Mouse (Mus musculus) kidney, postnatal 10 days (tissue): ENCODE results near the gene H2-Q7.
"Not testable (repeated sequence)": the region's sequence is repeated elsewhere in the genome, so short reads cannot be mapped to it uniquely, and the experiment has no call there.

Experiments
- DNase-seq: peaks from one replicate; pipeline ENCODE4 v3.0.0; 2021; ENCODE audit warnings: mixed read lengths

The H2-Q7 gene

DNA sequence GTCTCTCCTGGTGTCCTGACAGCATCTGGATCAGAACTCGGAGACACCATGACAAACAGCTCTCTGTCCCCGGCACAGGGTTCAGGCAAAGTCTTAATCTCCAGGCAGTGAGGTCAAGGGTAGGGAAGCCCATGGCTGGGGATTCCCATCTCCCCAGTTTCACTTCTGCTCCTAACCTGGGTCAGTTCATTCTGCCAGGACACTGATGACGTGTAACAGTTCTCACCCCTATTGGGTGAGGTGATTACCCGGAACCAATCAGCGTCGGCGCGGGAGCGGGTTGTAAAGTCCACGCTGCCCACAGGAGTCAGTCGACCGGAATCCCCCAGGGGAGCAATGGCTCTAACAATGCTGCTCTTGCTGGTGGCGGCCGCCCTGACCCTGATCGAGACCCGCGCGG is at the start of gene H2-Q7:
H2-Q7 (plus strand) TSS at position 271 of the 400 bp plus-strand sequence.
- DNase-seq: peak; percentile 90

- peak; percentile 45 for DNase-seq
These were observed 49.2 kb upstream of the H2-Q7 start for GRCm38 (mm10) chr17:35389796-35390195.

GRCm38 (mm10) chr17:35392671-35393070 is 46.3 kb upstream of the H2-Q7 start:
- DNase-seq: not testable (repeated sequence)

GRCm38 (mm10) chr17:35393864-35394800 is 44.8 kb upstream of the H2-Q7 start:
- DNase-seq: peak; percentile 26

GRCm38 (mm10) chr17:35396956-35397355 is 42.0 kb upstream of the H2-Q7 start:
- not testable (repeated sequence) for DNase-seq

DNA sequence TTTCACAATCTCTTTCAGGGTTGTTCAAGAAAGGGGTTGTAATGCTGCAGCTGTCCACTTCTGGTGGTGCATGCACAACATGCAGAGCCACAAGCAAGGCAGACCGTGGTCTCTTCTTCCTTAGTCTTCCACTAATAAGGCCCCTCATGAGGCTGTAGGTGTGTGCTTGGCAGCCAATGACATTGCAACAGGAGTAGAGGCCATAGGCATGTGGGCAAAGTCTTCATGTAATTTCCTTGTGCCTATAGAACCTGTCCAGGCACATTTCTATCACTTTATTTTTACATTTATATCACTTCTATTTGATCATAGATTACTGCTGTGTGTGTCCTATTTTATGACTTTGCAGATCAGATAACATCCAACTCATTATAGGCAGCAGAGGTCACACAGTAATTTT is 25.9 kb upstream of the H2-Q7 start:
- not testable (repeated sequence) for DNase-seq

DNA sequence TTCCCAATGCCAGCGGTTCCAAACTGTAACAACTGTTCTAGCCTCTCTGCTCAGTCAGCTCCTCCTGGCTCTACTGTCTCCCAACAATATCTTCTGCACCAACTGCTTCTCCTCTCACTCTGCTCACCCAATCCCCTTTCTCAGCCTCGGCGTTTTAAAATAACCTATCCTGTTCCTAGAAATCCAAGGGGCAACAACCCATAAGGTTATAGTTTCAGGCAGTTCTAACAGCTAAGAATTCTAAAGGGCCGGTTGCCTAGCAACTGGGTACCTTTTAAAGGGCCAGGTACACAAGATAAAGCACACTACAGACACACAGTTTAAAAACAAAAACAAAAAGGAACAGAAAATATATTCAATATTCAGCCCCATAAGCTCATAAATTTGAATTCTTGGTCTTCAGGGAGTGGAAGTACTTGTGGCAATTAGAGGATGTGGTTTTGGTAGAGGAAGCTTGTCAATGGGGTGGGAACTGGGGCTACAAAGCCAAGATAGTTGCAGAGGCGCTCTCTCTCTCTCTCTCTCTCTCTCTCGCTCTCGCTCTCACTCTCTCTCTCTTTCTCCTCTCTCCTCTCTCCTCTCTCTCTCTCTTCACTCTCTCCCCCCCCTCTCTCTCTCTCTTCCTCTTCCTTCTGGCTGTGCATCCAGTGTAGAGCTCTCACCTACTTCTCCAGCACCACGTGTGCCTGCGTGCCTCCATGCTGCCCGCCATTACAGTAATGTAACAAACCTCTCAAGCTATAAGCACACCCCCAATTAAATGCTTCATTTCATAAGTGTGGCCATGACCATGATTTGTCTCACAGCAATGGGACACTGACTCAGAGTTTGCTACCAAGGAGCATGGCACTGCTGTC is 23.5 kb upstream of the H2-Q7 start:
- not testable (repeated sequence) for DNase-seq

DNA sequence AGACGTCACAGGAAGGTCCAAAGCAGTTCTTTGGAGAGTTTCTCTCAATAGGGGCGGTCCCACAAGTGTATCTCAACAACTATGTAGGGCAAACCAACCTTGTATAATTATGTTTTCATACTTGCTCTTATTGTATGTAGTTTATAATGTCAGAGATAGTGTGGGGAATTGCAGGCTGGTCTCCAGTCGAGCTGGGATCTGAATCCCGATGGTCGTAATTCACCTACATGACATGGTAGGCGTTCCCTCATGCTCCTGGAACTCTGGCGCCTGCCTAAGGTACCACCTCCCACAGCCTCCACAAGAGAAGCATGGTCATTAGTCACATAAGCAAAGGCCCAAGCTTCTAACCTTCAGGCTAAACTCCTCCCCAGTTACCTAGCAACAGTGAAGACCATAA is 20.2 kb upstream of the H2-Q7 start:
- no peak for DNase-seq

- not testable (repeated sequence) for DNase-seq
These were observed 19.4 kb upstream of the H2-Q7 start for GRCm38 (mm10) chr17:35419564-35419963.

DNA sequence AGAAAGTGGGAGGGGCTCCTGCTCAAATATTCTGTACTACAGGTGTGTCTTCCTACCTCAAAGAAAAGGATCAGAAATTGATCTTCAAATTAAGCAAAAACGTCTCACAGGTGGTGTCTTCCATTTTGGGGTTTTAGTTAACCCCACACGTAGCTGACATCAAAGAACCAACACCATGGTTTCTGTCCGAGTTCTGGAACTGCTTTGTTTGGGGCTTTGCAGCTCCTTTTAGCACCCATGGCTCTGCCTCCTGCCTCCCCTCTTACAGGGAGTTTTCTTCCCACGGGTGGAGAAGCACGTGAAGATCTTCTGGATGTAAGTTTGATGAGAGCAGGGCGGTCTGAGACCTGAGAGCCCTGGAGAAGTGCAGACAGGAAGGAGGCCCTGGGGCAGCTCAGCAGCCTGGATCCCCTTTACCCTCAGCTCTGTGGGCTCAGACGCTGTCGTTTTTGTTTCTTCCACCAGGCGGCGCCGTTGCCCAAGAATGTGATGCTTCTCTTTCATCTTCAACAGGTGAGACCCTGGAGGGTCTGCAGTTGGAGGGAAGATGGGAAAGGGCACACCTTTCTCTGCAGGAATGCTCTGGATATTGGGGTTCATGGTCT is 18.6 kb upstream of the H2-Q7 start:
- DNase-seq: peak; percentile 73

DNA sequence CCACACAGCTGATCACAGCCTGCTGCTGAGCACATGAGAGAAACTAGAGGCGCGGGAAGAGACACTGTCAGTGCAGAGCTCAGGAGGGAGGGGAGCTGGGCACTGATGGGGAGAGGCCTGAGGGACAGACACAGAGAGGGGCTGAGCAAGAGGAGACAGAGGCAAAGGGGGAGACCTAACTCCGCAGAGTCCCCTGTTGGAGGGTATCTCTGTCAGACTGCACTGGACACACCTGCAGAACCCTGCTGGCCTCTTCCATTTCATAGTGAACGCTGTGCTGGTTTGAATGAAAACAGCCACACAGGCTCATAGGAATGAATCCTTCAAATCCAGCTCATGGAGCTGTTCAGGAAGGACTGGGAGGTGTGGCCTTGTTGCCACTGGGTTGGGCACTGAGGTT is 17.6 kb upstream of the H2-Q7 start:
- not testable (repeated sequence) for DNase-seq

DNA sequence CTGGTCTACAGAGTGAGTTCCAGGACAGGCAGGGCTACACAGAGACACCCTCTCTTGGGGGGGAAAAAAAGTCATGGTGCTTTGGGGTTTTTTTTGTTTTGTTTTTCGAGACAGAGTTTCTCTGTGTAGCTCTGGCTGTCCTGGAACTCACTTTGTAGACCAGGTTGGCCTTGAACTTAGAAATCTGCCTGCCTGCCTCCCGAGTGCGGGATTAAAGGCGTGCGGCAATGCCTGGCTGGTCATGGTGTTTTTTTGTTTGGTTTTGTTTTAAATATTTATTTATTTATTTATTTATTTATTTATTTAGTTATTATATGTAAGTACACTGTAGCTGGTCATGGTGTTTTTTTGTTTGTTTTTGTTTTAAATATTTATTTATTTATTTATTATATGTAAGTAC is 16.6 kb upstream of the H2-Q7 start:
- DNase-seq: not testable (repeated sequence)

- DNase-seq: not testable (repeated sequence)
These were observed 15.7 kb upstream of the H2-Q7 start for GRCm38 (mm10) chr17:35423131-35423810.

GRCm38 (mm10) chr17:35424106-35424505 is 14.8 kb upstream of the H2-Q7 start:
- not testable (repeated sequence) for DNase-seq

GRCm38 (mm10) chr17:35424624-35425416 is 14.1 kb upstream of the H2-Q7 start, which contains the start of gene H2-Q6:
Gene H2-Q6 (plus strand): TSS chr17:35424850.
- peak; percentile 74 for DNase-seq

GRCm38 (mm10) chr17:35425474-35425873 is 13.5 kb upstream of the H2-Q7 start:
- DNase-seq: peak; percentile 21

GRCm38 (mm10) chr17:35428883-35429282 is 10.1 kb upstream of the H2-Q7 start:
- not testable (repeated sequence) for DNase-seq

DNA sequence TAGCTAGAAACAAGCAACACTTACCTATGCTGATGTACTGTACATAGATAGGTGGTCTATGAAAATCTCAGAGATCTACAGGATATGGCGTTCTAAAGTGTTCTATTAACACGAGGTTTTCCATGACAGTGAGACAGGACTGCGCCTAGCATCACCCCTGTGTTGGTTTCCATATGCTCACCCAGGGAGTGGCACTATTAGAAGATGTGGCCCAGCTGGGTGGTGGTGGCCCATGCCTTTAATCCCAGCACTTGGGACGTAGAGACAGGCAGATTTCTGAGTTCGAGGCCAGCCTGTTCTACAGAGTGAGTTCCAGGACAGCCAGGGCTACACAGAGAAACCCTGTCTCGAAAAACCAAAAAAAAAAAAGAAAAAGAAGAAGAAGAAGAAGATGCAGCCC is 8.3 kb upstream of the H2-Q7 start:
- DNase-seq: not testable (repeated sequence)

DNA sequence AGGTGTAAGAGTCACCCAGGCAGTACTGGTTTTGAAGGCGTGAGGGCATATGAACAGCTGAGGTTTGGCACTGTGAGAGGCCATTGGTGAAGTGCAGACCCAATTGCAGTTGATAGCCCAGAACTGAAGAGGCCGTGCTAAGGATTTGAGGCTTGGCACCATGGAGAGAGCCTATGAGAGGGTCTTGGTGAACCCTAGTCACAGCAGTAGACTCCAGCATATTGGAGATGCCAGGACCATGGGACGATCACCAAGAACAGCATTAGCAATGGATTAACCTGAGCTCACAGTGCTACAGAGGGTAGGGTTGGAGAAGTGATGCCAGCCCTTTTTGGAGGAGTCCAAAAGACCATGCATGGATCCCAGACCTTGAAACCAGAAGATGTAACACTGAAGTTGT is 6.8 kb upstream of the H2-Q7 start:
- not testable (repeated sequence) for DNase-seq

GRCm38 (mm10) chr17:35434836-35435235 is 4.1 kb upstream of the H2-Q7 start:
- DNase-seq: peak; percentile 64

- DNase-seq: not testable (repeated sequence)
These were observed 3.4 kb upstream of the H2-Q7 start for GRCm38 (mm10) chr17:35435577-35435976.
